Mouse (Mus musculus) forebrain, embryonic 13.5 days (tissue): ENCODE results near the gene Obp1b. TPM values are rescaled to one million over a fixed set of nuclear protein-coding genes. Genes with fewer than 3 reads are reported as not detected.
"Not testable (repeated sequence)": the region's sequence is repeated elsewhere in the genome, so short reads cannot be mapped to it uniquely, and the experiment has no call there.

Source experiments
- ATAC-seq: fragments of 200-750 bp; cut with Nextera tagmentation; 2 replicates; pipeline ENCODE4 v1.8.0; 2017
- H3K27ac ChIP-seq: fragments of 300-500 bp; sonication (generic); 2 replicates; pipeline ENCODE4 v1.5.1; 2015; ENCODE audit warnings: inconsistent platforms, mild to moderate bottlenecking, moderate library complexity
- H3K27me3 ChIP-seq: fragments of 300-500 bp; sonication (generic); 2 replicates; pipeline ENCODE4 v1.6.1; 2015; ENCODE audit warnings: mild to moderate bottlenecking, inconsistent platforms
- H3K36me3 ChIP-seq: fragments of 300-500 bp; sonication (generic); 2 replicates; pipeline ENCODE4 v1.6.1; 2015; ENCODE audit warnings: mild to moderate bottlenecking, inconsistent platforms; ENCODE audit not compliant: poor library complexity, severe bottlenecking
- H3K4me1 ChIP-seq: fragments of 300-500 bp; sonication (generic); 2 replicates; pipeline ENCODE4 v1.6.1; 2015; ENCODE audit warnings: inconsistent platforms
- H3K4me2 ChIP-seq: fragments of 300-500 bp; sonication (generic); 2 replicates; pipeline ENCODE4 v1.6.1; 2015; ENCODE audit warnings: inconsistent platforms, mild to moderate bottlenecking, moderate library complexity
- H3K4me3 ChIP-seq: fragments of 300-500 bp; sonication (generic); 2 replicates; pipeline ENCODE4 v1.5.1; 2015; ENCODE audit warnings: mild to moderate bottlenecking, inconsistent platforms
- H3K9ac ChIP-seq: fragments of 300-500 bp; sonication (generic); 2 replicates; pipeline ENCODE4 v1.6.1; 2015; ENCODE audit warnings: mild to moderate bottlenecking, inconsistent platforms
- H3K9me3 ChIP-seq: fragments of 300-500 bp; sonication (generic); replicated peaks from 2 replicates; pipeline ENCODE4 v1.6.1; 2016; ENCODE audit warnings: inconsistent platforms
- WGBS: fragments of 180-500 bp; shearing (Covaris S2); methylation state at CpG from one replicate; pipeline ENCODE4 v1.1.7; 2015; 5-methylcytosine and 5-hydroxymethylcytosine counted together
- polyA plus RNA-seq: library from polyadenylated mRNA; unstranded; fragments of >200 nt; fragmentation: Nextera tagmentation; extraction: Ambion mirVana; gene quantifications from 2 replicates; pipeline ENCODE4 v1.2.1, GENCODE M21; 2015

Obp1b gene
- polyA plus RNA-seq, result not detected in 2 replicates

DNA sequence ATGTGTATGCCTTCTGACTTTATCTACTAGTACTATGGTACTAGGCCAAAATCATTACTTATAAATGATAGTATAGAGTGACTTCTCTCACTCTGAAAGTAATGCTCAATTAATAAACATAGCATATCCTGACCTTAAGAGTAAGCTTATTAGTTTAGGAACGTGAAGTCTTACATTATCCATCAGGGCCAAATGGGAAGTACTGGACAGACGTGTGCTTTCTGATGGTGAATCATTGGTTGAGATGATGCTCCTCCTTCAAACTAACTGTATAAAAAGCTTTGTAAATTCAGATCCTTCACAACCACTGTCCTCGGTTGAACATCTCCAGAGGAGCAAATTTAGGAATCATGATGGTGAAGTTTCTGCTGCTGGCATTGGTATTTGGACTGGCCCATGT is at the start of gene Obp1b:
Gene Obp1b, plus strand, starts transcription at position 301 of the 400 bp plus-strand sequence.
- not testable (repeated sequence) for H3K27ac ChIP-seq, ATAC-seq, H3K4me2 ChIP-seq, H3K9ac ChIP-seq, H3K4me1 ChIP-seq, H3K4me3 ChIP-seq, H3K27me3 ChIP-seq, H3K9me3 ChIP-seq, H3K36me3 ChIP-seq
- no CpG with 5 or more reads among the region's 3 CpGs for WGBS

DNA sequence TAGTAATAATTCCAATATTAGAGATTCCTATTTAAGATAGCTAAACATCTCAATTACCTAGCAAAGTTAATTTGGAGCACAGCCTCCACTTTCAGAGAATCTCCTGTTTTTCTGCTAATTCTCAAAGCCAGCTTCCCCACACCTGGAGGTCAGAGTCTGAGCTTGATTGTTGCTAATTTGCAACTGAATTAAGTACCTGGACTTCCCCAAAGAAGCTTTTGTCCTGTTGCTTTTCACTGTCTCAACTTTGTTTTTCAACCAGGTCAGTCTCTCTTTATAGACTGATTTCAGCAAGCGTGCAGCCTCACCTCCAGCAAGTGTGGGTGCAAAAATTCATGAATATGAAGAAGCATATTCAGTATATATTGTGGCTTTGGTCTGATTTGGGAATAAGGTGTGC is 15.6 kb downstream of the Obp1b start:
- not testable (repeated sequence) for H3K9ac ChIP-seq, H3K9me3 ChIP-seq, H3K4me3 ChIP-seq, H3K27me3 ChIP-seq, ATAC-seq, H3K27ac ChIP-seq, H3K4me2 ChIP-seq, H3K36me3 ChIP-seq, H3K4me1 ChIP-seq
- WGBS, result 78% methylated on average over 1 of the region's 1 CpGs

DNA sequence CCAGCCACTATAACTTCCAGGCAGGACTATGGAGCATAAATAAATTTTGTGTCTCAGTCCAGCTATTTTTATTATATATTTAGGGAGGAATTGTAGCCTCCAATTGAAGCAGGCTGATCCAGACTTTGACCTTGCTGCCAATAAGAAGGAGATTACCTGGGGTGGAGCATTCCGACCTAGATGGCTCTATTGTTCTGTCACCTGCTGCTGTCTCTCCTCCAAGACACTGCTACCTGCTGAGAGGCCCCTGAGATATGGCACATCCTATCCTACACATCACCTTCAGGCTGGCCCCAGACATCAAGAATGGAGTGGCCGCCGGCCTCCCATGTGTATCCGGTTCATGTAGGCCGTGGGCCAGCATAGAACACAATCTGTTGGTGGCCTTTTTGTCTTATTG is 16.3 kb downstream of the Obp1b start:
- no peak for ATAC-seq
- WGBS, result 95% methylated on average over 5 of the region's 5 CpGs
- no peak overlapping the region for H3K4me3 ChIP-seq
- H3K4me1 ChIP-seq, result no peaks in the 10 kb centered on the region
- H3K9ac ChIP-seq, result no peak overlapping the region
- H3K27ac ChIP-seq, result no peak overlapping the region
- H3K4me2 ChIP-seq, result no peak overlapping the region
- H3K9me3 ChIP-seq, result no peaks in the 10 kb centered on the region
- H3K36me3 ChIP-seq, result no peaks in the 10 kb centered on the region
- no peaks in the 10 kb centered on the region for H3K27me3 ChIP-seq

Other genes with a start within 250 kb of the Obp1b start
- gene Obp1a, start 95.4 kb upstream of the Obp1b start, polyA plus RNA-seq, result not detected in 2 replicates
- gene Gm5938, start 61.3 kb upstream of the Obp1b start, polyA plus RNA-seq, result not detected in 2 replicates
- gene Gm14743, start 59.1 kb downstream of the Obp1b start, polyA plus RNA-seq, result not detected in 2 replicates
- not detected in 2 replicates for gene 4930480E11Rik, start 182.9 kb downstream of the Obp1b start, polyA plus RNA-seq